Mouse (Mus musculus): ENCODE data around the gene Mrpl35.
"Not testable (repeated sequence)": the region's sequence is repeated elsewhere in the genome, so short reads cannot be mapped to it uniquely, and the experiment has no call there.

Mrpl35 gene

DNA sequence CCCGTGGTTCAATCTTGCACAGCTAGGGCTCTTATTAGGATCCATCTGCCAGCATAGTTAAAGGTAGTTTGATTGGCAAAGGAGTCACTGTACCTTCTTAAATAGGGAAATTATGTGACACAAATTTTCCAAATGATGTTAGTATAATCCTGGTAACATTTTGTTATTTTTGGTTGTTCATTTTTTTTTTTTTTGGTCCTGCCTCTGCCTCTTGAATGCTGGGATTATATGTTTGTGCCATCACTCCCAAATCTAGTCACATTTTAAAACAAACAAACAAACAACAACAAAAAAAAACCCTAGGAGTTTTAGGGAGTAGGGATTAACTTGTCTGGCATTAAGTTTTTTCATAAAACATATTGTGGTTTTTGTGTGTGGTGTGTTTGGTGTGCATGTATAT lies at the start of gene Mrpl35:
Gene Mrpl35 (minus strand): TSS at position 101 of the 400 bp plus-strand sequence.
- DNase-seq (ENCODE audit: low spot score): no peak

DNA sequence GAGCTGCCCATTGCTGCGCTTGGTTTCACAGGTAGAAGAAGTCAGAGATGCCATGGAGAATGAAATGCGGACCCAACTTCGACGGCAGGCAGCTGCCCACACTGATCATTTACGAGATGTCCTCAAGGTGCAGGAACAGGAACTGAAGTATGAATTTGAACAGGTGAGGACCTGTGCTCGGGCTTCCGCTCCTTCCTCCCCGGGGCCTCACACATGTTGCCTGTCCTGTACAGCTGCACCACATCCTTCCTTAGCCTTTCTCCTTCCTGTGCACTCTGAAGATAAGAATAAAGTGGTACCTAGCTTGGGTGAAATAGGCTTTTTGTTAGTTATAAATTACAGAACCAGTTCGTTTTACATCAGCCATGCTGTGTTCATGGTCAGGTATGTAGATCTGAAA lies 44.6 kb upstream of the Mrpl35 start:
- no peak for DNase-seq (ENCODE audit: low spot score)

DNA sequence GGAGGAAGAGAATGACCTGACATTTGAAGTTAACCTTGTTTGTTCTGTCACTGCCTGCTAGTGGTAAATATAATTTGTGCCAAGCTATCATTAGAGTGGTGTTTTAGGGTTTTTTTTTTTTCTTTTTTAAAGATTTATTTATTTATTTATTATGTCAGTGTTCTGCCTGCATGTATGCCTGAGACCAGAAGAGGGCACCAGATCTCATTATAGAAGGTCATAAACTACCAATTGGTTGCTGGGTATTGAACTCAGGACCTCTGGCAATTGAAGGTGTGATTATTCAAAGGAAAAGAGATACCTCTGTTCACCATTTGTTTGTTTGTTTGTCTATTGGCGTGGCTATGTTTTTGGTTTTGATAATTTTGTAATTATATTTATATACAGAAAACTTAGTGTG lies 42.0 kb upstream of the Mrpl35 start:
- no peak for DNase-seq (ENCODE audit: low spot score)

DNA sequence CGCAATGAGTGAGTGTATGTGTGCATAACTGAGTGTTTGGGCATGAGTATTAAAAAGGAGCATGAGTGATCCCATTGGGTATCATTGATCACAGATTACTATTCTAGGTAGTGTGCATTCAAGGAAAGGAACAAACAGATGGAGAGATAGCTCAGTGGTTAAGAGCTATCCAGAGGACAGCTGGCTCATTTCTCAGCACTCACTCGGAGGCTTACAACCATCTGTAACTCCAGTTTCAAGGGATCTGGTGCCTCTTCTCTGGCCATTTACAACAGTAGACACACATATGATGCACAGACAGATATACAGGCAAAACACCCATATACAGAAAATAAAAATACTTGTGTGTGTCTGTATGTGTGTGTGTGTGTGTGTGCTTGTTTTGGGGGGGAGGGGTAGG lies 41.0 kb upstream of the Mrpl35 start:
- peak; percentile 29 for DNase-seq (ENCODE audit: low spot score)

DNA sequence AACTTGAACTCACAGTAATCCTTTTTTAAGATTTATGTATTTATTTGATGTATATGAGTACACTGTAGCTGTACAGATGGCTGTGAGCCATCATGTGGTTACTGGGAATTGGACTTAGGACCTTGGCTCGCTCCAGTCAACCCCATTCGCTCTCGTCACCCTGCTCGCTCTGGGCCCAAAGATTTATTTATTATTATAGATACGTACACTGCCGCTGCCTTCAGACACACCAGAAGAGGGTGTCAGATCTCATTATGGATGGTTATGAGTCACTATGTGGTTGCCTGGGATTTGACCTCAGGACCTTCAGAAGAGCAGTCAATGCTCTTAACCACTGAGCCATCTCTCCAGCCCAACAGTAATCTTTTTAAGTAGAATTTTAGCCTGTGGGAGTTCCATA lies 20.1 kb upstream of the Mrpl35 start:
- not testable (repeated sequence) for DNase-seq (ENCODE audit: low spot score)

DNA sequence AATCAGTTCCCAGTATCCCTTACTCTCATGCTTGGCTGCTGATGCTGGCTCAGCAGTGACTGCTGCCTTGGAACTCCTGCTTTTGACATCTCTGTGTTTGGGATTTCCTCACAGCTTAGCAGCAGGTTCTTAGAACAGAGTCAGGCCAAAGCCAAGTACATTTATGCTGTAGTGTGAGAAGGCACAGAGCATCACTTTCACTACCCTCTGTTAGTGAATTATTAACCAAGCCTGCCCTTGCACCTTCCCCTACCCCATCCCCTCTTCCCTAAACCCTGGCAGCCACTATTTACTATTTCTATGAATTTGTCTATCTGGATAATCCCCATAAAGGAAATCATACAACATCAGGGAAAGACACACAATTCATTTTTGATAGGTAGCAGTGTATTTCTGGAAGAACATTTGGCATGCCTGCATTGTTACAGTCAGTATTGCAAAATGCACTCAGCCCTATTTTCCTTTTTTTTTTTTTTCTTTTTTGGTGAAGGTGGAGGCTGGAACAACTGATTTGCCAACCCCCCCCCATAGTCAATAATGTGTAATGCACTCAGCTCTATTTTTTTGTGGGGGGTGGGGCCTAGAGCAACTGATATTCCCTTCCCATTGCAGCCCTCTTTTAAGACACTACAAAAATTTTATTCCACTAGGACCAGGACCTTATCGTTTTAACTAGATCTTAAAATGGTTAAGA lies 14.0 kb upstream of the Mrpl35 start:
- no peak for DNase-seq (ENCODE audit: low spot score)

DNA sequence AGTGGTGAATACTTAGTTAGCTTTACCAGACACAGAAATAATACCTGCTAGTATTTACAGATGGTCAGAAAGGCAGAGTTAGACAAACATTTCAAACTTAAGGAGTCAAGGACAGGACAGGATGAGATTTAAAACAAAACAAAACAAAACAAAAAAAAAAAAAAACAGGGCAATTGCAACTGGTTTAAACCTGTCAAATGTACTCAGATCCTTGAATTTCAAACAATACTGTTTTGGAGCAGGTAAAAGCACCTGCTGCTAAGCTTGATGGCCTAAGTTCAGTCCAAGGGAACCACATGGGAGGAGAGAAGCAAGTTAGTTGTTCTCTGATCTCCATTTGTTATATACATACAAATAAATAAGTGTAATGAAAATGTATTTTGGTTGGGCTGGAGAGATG lies 13.0 kb upstream of the Mrpl35 start:
- no peak for DNase-seq (ENCODE audit: low spot score)

DNA sequence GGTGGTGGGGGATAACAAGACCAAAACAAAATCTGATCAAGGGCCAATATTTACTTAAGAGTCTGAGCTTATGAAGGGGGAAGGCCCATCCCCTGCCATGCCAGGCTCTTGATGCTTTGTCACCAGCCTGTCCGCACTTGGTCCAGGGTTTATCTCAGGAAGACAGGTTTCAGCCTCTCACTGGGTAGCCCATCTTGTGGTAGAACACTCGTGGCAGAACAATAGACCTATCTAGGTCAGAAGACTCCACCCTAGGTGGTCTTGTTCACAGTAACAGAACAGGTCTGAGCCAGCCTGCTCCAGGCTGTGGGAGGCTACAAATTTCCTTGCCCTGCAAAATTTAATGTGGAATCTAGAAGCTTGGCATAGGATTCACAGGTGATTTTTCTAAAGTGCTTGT lies 10.0 kb upstream of the Mrpl35 start:
- DNase-seq (ENCODE audit: low spot score): no peak

DNA sequence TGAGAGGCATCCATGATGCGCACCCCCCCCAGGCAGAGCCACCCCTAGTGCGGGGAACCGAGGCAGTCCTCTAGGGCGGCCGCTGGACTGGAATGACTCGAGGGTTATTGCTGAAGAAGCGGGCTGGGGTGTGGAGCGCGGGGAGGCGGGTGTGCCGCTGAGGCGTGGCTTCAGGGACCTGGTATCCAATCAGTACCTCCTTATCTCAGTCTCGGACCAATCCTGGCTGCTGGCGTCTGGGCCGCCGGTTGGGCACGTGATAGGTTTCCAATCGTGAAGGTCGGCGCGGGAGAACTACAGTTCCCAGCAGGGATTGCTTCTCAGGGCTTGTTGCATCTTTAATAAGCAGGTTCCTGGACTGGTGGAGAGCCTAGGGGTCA lies 4.8 kb upstream of the Mrpl35 start:
- DNase-seq (ENCODE audit: low spot score): peak; percentile 98

DNA sequence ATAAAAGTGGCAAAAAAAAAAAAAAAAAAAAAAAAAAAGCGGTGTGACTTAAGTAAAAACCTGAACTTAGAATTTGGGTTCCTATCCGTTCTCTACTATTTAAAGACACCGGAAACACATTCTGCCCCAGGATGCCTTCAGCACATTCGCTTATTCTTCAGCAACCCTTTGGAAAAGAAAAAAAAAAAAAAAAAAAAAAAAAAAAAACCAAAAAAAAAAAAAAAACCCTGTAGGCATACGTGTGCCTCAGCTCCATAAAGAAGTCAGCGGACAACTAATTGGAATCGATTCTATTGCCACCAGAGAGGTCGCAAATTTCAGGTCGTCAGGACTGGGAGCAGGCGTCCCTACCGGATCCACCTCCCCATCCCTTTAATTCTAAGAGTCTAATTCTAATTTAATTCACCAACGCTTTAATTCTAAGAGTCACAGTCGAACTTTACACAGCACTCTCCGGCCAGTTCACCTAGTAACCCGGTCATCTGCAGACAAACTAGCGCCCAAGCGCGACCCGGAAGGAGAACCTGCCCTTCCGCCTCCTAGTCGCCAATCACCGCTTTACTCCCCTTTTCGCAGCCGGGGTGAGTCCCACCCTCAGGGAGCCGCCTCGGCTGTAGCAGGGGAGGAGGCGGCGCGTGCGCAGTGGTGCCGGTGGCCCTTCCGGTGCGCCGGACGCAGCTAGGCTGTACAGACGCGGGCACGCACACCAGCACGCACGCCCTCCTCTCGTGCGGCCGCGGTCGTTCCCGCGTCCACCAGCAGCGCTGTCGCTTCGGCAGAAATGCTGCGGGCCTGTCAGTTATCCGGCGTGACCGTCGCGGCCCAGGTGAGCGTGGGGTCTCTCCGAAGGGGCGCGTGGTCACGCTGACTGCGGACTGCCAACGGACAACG lies 4.2 kb upstream of the Mrpl35 start, which contains the start of gene Immt:
Gene Immt (plus strand): TSS at position 642 of the 891 bp plus-strand sequence.
- peak; percentile 97 for DNase-seq (ENCODE audit: low spot score)

DNA sequence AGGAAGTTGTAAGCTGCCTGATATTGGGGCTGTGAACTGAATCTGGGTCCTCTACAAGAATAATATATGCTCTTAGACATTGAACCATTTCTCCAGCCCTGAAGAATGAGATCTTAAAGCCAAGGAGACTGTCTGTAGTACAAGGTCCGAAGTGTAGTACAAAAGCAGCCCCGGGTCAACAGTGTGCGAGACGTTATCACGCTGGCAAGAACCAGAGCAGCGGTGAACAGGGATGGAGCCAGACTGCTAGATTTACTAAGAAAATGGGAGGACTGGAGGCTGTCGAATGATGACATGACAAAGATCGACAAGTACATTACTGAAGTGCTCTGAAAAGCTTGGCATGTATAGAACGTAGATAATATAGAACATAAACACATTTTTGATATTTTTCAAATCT lies 3.0 kb upstream of the Mrpl35 start:
- no peak for DNase-seq (ENCODE audit: low spot score)

DNA sequence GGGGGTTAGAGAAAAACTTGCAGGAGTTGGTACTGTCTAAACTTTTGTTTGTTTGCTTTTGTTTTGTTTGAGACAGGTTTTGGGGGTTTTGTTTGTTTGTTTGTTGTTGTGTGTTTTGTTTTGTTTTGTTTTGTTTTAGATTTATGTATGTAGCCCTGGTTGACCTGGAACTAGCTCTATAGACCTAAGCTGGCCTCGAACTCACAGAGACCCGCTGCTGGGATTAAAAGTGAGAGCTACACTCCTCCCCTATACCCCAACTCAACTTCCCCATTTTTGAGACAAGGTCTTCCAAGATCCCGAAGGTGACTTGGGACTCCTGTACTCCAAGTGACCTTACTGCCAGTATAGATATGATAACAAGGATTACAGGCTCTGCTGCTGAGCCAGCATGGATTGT lies 2.8 kb downstream of the Mrpl35 start:
- no peak for DNase-seq (ENCODE audit: low spot score)

DNA sequence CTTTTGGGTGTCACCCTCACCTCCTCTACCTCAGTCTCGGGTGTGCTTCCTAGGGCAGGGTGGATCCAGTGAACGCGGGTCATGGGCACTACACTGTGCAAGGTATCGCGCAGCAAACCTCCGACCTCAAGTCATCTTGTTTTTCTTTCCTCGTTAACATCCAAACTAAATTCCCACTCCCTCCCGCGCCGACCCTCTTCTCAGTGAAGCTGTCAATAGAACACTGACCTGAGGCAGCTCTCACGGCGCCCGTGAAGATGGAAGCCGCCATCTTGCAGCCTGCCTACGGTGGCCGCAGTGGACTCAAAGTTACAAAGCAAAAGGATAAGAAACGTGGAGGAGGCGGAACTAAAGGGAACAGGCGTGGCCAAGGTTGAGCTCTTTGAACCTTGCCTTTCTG lies 3.3 kb downstream of the Mrpl35 start:
- DNase-seq (ENCODE audit: low spot score): peak; percentile 89

DNA sequence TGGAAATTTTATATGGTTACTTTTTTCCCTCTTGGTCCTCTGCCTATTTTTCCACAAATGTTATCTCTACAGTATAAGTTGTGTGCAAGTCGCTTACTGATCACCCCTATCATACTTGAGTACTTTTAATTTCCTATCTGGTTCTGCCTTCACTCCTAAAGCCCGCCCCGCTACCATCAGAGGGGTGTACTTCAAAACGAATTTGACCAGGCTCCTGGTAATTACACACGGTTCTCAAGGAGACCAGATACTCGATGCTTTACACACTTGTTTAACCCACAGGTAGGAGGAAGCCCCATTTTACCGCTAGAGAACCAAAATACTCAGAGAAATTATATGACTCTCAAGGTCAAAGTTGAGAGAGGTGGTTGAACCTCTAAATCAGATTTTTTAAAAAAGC lies 3.7 kb downstream of the Mrpl35 start:
- DNase-seq (ENCODE audit: low spot score): no peak

DNA sequence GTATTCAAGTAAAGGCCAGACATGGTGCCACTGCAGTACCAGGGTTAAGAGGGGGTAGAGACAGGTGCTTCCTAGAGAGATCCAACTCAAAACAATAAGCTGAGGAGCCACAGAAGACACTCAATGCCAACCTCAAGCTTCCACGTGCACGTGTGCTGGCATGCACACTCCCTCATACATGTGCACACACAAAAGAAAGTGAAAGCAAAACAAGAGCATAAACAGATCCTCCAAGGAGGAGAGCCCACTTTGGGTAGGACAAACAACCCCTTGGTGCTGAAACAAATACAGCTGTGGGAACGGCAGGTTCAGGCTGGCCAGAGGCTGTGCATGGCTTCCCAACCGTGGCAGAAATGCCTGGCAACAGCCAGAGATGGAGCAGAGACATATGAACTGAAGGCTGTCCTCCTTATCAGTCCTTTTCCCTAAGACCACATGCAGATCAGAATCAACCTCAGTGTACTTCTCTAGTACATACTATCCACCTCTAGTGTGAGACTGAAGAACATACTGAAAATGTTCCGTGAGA lies 6.9 kb downstream of the Mrpl35 start:
- no peak for DNase-seq (ENCODE audit: low spot score)

DNA sequence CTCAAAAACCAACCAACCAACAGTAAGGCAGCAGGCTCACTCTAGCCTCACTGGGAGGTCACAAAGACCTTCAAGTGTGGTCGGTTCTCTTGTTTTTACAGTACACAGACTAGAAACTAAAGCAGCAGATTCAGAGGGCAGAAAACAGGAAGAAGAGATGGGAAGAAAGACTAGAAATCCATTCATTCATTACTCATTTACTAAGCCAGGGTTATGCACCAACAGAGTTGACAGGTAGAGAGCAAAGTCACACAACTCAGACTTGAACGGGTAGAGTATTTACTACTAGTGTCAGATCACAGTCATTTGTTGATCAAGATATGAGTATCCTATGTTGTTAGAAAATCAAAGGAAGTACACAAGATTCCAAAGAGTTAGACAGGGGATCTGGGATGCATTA lies 13.9 kb downstream of the Mrpl35 start:
- DNase-seq (ENCODE audit: low spot score): no peak

DNA sequence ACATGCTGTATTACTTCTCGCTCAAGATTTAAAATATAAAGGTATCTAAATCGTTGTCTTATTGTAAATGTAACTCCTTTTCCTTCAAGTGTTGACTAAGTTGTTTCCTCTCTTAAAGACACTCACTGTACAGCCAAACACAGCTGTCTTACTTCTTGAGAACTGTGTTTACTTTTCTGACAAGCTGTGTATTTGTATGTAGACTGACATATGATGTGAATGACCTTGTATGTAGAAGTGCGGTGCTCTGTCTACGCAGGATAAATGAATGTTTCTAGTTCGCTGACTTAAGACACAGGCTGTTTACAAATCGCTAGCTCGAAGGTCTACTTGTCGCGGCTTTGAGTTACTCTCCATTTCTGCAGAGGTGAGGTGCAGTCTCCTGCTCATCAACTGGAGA lies 16.9 kb downstream of the Mrpl35 start:
- no peak for DNase-seq (ENCODE audit: low spot score)

DNA sequence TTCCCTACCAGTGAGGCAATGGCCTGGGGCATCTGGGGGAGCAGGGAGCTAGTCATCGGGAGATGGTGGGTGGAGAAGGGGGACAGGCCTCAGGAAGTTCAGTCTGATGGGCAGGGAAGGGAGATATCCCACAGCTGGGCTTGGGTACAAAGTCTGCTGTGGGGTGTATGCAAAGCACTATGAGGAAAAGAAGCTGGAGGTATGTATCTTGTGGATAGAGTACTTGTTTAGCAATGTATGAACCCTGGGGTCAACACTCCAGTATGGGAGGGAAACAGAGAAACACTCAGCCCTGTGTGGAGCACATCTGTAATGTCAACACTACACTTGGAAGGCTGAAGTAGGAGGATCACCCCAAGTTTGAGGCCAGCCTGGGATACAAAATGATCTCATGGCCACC lies 20.1 kb downstream of the Mrpl35 start:
- no peak for DNase-seq (ENCODE audit: low spot score)

DNA sequence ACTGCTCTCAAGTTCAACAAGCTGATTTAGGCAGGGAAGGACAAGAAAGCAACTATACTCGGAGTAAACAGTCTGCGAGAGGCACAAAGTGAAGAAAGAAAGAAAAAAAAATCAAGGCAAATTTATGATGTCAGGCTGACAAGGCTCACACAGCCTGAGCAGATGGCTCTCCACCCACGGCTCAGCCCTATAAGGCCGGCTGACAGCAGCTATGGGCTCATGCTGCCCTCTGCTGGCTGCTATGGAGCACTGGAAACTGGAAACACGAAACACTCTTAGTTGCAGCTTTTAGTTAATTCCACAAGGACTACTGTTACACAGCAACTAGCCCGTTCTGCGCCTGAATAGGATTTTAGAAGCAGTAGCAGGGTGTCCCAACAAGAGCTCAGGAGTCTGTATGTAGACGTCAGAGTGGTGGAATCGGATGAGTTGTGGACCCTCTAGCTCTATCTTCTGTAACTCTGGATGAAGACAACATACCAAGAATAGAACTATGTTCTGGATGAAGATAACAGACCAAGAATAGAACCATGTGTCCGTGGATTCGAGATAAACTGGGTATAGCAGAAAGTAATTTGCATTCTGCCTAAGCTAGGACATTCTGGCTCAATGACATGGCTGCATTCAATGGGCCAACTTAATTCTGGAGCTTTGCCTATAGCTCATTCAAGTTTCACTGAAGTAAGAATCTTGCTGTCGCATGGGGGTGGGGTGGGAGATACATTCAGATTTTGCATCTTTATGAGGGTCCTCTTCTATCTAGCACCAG lies 22.5 kb downstream of the Mrpl35 start:
- peak; percentile 79 for DNase-seq (ENCODE audit: low spot score)

DNA sequence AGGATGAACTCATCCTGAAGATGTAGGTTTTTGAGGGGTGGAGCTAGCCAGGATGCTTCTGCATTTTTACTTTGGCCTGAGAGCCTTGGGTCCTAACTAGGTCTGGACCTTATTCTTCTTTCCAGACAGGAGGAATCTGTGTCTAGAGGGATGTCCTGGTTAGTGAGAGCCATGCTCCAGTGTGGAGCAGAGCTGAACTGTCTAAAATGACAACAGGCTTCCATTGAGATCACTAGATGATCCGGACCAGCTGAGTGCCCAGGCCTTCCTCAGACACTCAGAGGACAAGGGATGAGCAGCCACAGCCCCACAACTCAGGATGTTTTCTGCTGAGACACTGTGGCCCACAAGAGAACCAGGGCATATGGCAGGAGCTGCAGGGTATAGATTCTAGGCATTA lies 23.2 kb downstream of the Mrpl35 start:
- no peak for DNase-seq (ENCODE audit: low spot score)

DNA sequence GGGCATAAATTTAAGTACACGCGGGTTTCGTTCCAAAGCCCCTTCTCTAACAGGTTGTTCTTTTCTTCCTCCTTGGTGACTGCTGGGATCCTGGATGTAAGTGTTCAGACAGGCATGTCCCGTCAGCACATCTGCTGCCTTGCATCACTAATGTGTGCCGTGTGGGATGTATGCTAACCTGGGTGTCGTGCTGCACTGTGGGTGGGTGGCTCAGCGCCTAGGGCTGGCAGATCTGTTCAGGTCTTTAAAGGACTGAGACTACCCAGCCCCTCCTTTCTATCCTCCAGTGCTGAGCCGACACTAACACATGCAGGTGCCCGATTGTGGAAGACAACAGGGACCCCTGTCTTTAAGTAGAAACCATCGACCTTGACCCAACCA lies 25.1 kb downstream of the Mrpl35 start:
- DNase-seq (ENCODE audit: low spot score): peak; percentile 29

DNA sequence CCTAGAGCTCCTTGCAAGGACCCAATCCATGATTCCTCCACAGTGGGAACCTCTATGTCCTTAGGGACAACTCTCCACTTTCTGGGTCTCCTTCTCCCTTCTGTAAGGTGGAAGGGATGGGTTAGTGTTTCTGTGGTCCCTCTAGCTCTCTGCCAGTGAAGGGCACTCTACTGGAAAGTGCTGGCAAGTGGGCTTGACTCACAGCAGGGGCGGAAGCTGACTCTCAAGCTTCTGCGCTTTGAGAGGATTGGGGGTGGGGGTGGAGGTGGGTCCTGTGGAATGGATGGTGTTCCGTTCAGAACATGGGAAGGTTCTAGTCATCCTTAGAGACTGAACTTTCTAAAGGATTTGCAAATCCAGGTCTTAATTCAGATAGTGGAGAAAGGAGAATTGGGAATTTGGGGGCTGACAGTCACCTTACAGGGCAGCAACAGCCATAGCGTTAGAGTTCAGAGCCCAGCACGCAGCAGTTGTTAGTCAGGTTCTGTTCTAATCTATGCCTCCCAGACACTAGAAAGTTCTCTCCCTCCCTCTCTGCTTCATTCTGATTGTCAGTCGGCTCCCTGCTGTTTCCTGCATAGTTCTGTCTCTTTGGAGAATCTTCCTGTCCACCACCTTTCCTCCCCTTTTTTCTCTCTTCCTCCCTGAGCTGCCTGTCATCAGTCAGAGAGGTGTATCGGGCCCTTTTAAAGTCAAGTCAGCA lies 25.6 kb downstream of the Mrpl35 start:
- DNase-seq (ENCODE audit: low spot score): no peak

Data from layer of hippocampus, adult 11-12 months (tissue).